Mouse (Mus musculus): Measurements from ENCODE around the gene Angptl2.

Angptl2 gene

DNA sequence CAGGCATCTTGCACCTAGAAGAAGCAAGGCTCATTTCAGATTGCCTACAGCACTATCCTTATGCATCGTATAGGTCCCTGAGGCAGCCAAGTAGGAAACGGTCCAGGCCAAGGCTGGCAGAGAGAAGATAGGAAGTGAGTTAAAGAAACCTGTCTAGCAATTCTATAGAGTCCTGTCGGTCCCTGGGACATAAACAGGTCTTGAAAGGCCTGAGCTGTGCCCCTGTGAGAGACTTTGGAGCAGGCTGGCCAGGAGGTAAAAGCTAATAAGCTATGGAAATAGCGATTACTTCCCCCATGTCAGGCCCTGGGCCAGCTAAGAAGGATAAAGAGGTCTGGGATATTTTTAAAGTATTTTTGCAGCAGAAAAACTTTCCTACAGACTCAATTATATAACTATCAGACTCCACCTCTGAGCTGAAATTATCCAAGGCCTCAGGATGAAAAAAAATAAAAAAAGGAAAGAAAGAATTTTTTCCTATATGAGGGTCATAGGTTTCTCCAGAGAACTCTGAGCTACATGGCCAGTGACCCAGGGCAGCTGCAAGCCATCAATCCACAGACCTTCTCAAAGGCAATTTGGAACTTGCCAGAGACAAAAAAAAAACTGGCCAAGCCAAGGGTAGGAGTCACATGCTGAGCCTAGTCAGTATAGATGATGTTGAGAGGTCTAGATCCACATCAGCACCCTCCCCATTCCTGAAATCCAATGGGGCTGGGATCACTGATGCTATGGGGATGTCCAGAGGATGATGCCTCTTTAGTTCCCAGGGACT, 57.0 kb downstream of the Angptl2 start:
- DNase-seq, result peak; percentile 41 to 47

DNA sequence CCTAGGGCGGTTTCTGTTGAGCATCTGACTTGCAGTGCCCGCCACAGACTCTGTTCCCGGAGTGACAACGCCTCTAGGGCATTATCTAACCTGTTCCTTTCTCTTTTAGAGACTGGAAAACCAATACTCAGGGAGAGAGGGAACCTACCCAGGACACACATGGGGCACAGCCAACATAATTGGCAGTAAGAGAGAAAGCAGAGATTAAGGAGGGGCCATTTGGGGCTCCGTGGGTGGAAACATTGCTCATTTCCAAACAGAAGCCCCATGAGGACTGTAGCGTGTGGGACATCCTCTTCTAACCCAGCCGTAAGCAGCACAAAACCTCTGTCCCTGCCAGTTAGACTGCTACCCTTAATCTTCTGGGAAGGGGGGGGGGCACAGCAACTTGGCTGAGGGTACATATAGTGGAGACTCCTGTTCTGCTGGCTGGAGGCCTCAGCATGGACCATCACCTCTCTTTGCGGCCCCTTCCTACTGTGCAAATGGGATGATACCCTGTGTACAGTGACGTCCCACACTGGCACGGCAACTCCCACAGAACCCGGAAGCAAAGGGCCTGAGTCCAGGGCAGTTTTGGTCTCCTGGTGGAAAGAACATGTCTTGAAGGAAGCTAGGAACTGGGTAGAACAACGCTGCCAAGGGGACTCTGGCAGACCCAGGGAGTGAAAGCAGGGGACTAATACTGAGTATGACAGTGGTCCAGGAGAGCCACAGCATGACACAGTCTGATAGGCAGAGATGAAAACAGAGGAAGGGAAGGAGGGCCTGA, 59.0 kb downstream of the Angptl2 start:
- no peak for DNase-seq

DNA sequence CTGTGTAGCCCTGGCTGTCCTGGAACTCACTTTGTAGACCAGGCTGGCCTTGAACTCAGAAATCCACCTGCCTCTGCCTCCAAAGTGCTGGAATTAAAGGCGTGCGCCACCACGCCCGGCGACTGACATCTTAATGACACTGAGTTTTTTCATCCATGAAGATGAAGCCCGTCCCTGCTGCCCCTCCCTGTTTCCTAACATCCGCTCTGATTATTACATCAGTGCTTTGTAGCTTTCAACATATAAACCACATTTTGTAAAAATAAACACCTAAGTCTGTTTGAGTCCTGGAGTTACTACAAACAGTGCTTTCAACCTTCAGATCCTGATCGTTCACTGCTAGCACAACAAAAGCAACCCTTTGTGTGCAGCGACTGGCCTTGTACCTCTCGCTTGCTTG, 63.9 kb downstream of the Angptl2 start:
- DNase-seq, result no peak

DNA sequence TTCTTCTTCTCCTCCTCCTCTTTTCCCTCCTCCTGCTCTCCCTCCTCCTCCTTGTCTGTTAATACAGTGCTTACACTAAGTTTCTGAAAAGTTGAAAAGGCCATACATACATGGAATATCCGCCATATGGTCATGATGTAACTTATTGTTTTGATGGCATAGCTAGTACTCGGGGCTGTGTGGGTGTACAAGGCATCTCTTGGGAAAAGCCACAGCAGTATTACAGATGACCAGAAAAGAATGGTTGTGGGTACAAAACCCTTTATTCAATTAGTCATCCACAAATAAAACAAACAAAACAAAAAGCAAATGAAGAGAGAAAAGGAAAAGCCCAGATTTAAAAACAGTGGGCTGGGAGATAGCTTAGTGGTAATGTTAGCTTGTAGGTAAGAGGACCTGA, 64.7 kb downstream of the Angptl2 start:
- DNase-seq, result no peak

DNA sequence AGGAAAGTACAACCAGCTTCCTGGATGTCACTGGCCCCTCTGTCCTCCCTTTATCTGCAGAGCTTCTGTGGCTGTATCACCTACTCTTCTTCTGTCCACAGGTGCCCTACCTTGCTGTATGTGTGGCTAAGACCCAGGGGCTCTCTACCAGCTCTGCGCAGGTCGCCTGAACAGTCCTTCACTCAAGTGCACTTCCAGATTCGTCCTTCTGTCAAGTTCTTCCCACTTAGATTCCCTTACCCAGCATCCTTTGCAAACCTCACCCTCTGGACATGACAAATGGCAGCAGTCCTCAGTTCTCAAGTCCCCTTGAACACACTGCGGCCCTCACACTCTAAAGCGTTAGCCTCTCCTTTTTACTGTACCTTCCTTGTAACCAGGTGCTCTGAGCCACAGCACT, 65.9 kb downstream of the Angptl2 start:
- no peak for DNase-seq

DNA sequence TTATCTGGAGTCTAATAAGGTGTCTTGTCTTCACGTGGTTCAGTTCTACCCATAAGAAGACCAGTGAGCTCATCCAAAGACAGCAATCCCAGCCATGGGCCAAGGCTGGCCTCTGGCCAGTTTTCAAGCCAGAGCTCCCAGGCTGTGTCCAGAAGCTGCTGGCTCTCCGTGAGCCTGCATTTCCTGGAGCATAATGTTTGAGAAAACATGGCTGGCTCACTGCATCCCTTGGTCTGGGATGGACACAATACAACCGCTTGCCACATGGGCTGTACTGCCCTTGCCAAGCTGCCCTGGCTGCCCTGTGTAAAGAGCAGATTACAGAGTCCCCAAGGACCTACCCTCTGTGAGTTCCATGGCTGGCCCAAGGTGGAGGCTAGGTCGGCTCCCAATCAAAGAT, 67.0 kb downstream of the Angptl2 start:
- DNase-seq, result peak; percentile 65 to 75

DNA sequence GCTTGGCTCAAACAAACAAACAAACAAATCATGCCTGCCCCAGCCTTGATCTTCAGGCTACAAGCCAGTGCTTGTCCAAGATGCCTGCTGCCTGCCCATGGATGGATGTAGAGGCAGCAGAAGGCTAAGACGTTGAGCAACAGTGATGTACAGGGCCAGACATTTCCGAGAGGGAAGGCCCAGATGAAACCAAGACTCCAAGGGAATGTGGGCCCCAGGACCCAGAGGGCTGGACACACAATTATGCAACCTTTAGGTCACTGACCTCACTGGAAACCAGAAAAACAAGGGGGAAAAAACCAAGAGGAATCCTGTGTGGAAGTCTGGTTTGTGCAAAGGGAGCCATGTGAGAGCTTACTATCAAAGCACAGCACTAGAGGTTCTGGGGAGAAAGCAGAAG, 67.8 kb downstream of the Angptl2 start:
- no peak for DNase-seq

DNA sequence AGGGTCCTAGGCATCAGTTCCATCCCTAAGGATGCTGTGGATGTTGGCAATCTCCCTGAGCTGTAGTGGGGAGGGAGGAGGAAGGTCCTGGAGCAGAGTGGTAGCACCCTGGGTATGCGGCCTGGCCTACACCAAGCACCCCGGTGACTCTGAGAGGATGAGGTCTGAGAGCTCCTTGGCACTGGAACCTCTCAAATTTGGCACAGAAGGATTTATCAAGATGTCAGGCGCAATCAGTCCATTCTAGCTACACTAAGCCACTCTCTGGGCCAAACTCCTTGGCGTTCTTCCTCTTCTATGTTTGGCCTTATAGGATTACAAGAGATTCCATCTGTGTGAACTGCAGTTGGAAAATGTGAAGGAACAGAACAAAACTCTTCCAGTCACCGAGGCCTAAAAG, 73.0 kb downstream of the Angptl2 start:
- DNase-seq, result no peak

DNA sequence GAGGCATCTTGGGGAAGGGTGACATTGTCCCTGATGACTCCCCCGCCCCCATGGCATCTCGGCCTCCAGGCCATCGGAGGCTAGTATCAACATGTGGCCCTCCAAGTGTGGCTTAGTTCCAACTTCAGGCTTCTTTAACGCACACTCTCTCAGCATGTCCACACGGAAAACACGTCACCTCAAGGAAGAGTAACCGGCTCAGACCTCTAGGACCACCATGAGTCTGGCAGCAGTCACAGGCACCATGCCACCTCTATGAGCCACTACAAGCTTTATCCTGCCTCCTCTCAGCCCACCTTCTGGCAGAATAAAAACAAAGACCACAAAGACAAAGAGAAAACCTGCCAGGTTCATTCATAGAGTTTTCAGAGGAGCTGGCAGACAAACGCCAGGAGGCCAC, 74.6 kb downstream of the Angptl2 start:
- no peak for DNase-seq

DNA sequence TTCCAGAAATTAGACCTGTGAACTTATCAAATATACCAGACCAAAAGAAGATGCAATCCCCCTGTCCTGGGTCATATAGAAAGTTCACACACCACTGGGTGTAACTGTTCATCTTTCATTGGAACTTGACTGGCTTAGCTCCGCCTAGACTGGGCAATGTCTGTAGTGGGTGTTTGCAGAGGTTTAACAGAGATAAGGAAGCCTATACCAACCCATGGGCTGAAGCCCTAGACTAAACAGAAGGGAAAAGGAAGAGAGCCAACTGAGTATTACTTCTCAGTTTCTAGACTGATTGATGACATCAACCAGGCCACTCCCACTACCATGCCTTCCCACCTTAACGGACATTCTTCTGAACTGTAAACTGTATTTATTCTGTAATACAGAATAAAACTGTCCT, 76.2 kb downstream of the Angptl2 start:
- no peak for DNase-seq

DNA sequence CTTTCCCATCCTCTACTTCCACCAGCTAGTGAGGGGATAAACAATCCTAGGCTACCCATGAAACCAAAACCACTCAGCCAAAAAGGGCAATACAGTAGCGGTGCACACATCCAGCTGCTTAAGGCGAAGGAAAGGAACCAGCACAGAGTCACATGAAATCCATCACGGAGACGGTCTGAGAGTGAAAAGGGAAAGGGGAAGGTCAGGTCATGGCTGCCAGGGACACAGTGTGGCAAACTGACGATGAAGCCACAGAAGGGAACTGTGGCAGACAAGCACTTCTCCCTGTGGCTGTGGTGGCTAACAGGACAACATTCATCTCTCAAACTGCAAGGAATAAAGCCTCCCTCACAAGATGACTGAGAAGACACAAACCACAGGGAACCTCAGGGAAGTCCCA, 79.2 kb downstream of the Angptl2 start:
- DNase-seq, result no peak

Measured in kidney, postnatal 4 days (tissue).